Mouse (Mus musculus): ENCODE data around the gene Rcan2. TPM values are rescaled to one million over a fixed set of nuclear protein-coding genes. Genes with fewer than 3 reads are reported as not detected.

Gene Rcan2
- total RNA-seq, 2 experiments from 2014 or later: 269 TPM

DNA sequence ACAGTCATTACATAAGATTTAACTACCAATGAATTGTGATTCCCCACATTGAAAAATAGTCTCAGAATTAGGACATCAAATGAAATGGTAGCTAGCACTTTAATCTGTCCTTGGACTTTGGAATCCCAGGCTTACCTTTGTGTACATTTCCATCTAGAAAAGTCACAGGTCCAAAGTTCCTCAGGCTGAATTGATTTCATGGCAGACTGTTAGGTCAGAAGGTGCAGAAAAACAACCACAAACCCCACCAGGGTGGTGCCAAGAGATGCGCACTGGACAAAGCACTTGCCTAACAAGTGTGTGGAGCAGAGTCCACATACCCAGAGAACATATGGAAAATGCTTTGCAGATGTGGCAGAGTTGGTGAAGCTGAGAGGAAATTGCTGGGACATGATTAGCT is 256.0 kb downstream of the Rcan2 start:
- no peak for DNase-seq
- intact Hi-C loops (cut with DNase I): no loop called here

DNA sequence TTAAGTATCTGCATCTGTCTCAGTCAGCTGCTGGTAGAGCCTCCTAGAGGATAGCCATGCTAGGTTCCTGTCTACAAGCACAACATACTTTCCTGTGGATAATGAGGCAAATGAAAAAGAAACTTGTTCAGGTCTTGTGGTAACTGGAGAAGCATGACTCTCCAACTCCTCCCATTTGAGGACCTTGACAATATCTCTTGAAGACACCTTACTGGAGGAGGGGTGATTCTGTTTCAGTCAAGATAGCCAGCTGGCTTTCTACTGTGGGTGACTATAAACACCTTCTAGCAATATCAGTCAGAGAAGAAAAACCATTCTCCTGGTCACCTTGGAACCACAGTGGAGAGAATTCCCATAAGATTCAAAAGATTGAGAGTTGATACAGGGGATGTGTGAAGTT is 257.0 kb downstream of the Rcan2 start:
- DNase-seq: no peak
- intact Hi-C loops (cut with DNase I): no loop called here

DNA sequence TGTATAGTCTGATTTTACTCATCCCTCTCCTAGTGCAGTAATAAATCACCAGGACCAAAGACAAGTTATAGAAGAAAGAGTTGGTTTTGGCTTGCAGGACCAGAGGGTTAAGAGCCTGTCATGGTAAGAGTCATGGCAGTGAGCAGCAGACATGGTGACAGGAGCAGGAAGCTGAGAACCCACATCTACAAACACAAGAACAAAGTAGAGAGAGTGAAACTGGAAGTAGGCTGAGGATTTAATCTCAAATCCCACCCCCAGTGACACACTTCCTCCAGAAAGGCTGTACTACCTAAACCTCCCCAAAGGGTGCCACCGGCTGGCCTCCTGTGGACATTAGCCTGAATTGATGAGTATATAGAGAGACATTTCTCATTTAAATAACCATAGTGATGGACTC is 259.6 kb downstream of the Rcan2 start:
- no peak for DNase-seq
- intact Hi-C loops (cut with DNase I): no loop called here

DNA sequence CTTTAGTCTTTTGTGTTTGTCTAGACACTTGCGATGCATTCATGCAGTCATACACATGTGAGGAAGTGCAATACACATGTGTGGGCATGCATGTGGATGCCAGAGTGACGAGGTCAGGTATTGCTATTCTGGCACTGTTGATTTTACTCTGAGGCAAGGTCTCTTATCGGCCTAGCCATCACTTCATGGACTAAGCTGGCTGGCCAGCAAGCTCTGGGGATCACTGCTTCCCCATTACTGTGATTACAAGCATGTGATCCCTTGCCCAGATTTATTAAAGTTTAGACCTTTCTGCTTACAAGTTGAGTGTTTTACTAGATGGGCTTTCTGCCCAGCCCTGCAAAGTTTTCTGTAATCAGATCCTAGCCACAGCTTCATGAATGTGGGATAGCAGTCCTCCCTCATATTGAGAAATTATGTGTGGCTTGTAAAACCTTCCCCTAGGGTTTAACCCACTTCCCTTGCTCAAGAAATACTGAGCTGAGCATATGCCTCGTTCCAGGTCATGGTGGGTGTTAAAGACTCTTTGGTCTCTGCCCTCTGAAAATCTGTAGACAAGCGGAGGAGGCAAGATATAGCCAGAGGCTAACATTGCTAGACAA is 260.2 kb downstream of the Rcan2 start:
- DNase-seq: no peak
- intact Hi-C loops (cut with DNase I): no loop called here

DNA sequence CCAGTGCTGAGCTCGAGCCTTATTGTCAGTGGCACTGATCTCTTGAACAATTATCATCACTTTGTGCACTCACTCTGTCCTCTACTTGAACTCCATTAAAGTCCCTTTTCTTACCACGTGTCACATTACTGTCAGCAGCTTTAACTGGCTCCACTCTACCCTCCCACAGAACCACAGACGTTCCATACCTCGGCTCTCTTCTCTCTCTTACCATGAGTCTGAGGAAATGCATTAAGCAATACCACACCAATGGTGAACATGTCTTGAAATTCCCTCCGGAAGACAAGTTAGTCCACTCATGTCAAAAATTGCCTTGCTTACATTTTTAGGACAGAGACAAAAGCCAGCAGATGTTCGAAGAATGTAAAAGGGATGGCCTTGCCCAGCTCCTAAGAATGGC is 267.7 kb downstream of the Rcan2 start:
- no peak for DNase-seq
- intact Hi-C loops (cut with DNase I): no loop called here

DNA sequence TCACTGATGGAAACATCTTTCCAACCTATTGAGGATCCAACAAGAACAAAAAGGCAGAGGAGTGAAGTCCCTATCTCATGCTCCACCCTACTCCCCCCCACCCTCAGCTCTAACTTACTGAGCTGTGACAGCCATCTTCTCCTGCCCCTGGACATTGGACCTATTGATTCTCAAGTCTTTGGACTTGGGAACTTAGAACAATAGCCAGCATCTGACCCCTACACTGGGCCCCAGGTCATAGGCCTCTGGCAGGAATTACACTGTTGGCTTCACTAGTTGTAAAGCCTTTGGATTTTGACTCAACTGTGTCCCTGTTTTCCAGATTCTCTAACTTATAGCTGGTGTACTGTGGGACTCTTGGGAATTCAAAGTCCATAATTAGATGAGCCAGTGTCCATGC is 270.5 kb downstream of the Rcan2 start:
- intact Hi-C loops (cut with DNase I): no loop called here
- DNase-seq: no peak

DNA sequence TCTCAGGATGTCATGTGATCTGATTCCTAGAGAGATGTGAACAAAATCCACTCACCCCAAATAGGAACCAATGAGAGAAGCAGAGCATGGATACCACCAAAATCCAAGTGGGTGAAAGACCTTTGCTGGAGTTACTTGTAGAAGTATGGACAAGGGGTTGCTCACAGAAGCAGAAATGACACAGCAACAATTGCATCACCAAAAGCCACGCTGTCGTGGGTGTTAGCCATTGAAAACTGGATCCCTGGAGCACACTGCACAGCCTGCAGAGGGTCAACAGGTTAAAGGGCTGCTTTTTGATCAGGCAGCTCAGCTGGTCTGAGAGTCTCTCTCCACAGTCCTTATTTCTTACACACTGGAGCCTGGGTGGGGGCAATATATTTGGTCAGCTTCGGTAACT is 274.4 kb downstream of the Rcan2 start:
- intact Hi-C loops (cut with DNase I): loop anchor here (5.0 kb wide), 1 partner anchor 182 kb away; no protein-coding TSS in a partner anchor
- DNase-seq: no peak

DNA sequence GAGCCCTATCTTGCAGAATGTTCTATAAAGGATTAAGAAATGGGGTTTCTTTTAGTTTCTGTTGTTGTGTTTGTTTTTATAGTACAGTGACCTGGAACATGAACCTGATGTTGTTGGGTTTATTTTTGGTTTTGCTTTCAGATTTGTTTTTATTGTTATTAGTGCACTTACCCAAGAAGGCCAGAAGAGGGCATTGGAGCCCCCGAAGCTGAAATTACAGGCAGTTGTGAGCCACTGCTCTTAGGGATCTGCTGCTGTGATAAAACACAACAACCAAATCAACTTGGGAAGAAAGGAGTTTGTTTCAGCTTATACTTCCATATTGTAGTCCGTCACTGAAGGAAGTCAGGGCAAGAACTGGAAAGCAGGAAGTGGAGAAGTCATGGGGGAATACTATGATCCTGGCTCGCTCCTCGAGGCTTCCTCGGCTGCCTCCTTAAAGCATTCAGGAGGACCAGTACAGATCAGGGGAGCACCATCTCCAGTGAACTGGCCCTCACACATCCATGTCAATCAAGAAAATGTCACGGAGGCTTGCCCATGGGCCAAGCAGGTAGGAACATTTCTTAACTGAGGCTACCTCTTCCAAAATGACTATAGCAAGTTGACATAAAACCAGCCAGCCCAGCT is 275.0 kb downstream of the Rcan2 start:
- peak; percentile 25 for DNase-seq
- intact Hi-C loops (cut with DNase I): loop anchor here (1.0 to 5.0 kb wide), 3 partner anchors 29 to 181 kb away; partner anchors contain the start of gene Enpp4

DNA sequence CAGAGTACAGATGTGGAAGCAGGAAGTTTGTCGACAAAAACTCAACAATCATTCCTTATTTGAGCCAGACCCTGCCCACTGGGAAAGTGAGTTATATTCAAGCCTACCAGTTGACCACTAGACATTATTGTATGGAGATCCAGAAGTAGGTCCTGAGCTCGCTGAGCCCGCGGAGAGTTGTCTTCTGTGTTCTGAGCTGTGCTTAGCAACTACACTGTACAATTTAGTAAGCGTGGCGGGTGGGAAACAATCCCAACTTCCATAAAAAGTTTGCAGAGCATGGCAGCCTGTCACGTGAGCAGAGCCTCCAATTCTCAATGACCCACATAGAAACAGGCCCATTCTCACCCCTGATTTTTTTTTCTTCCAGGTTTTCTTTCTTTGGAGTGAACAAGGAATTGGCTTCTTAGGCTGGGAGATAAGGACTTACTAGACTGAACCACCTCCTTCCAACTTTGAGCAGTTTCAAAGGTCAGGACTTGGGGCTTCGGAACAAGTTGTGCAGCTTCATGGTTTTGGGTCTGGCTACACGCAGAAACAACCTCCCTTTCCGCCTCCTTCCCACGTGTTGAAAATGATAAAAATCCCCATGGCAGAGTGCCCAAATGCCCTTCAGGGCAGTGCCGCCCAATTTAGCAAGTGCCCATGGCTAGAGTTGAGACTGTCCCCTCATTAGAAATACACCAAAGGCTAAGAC is 276.1 kb downstream of the Rcan2 start:
- intact Hi-C loops (cut with DNase I): loop anchor here (2.0 to 5.0 kb wide), 2 partner anchors 28 to 180 kb away; partner anchors contain the start of gene Enpp4
- DNase-seq: peak in 1 of 2 experiments; percentile 5

DNA sequence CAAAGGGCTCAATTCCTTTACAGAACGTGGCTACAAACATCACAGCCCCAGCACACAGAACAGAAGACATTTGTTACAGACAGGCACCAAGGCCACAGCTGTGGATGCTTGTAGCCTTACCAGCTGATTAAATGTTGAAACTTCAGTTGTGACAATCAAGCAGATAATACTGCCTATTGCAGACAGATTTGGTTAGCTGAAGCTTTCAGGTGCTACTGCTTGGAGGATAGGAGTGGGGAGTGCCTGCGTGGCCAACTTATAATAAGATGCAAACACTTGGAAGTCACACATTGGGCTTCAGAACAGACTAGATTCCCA is 276.7 kb downstream of the Rcan2 start:
- DNase-seq: no peak
- intact Hi-C loops (cut with DNase I): loop anchor here (2.0 to 5.0 kb wide), 2 partner anchors 27 to 179 kb away; partner anchors contain the start of gene Enpp4

DNA sequence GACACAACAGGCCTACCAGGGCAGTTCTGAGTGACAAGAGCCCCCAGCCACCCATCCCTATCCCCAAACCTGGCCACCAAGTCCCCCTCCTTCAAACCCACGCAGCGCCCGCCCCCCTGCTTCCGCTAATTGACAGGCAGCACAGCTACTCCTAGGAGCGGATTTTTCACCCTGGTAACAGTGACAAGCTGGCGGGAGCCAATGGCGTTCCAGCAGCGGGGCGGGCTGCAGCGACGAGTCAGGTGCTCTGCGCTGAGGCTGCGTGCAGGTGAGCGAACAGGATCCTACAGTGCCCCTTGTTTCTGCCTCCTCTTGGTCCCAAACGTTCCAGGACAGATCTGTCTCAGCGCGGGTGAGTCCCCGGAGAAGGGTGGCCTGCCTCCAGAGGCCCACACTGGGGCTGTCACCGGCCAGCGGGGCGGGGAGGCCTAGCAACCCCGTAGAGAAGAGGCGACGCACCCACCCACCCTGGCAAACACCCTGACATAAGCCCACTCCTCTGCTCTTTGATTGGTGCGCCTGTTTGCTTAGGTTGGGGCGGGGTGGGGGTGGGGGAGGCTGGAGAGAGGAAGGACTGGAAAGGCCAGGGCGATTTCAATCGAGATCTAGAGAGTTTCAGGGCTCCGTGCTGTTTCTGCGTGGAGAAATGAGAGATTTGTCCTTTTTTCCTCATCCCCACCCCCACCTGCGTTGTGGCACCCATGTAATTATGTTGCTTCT is 277.6 kb downstream of the Rcan2 start, which contains the start of gene Enpp5:
Enpp5 (plus strand) TSS at position 183 of the 720 bp plus-strand sequence.
- intact Hi-C loops (cut with DNase I): loop anchor here (5.0 kb wide), 1 partner anchor 179 kb away; no protein-coding TSS in a partner anchor
- DNase-seq: peak; percentile 73 to 82

DNA sequence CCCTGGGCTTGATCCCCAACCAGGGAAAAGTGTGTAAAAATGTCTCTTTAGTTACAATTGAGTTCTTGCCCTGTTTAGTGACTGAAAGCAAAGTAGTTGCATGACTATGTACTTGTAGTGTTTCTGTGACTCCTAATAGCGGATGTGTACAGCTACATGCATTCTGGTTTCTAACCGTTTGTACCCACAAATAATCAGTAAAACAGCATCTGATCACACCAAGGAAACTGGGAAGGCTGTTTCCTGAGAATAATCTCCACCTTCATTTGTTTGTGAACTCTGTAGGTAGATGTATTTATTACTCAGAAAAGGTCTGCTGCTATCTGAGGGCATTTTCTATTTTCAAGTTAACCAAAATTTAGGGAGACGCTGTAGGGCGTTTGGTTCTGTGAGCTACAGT is 282.0 kb downstream of the Rcan2 start:
- DNase-seq: no peak
- intact Hi-C loops (cut with DNase I): no loop called here

DNA sequence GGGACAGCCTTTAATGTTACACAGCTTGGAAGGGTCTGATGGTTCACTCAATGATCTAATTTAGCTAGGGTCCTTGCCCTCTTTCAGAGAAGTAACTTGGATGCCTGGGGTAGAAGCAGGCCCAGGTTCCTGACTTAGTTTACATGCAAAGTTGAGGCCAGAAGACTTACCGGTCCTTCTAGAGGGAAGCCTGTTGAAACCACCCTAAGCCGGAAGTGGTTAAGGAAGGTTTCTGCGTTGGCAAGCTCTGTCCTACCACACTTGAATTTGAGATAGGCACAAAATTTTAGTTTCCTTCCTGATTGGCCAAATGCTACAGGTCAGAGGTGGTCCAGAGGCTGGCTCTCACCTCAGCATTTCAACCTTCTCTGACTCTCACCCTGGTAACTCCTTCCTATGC is 287.1 kb downstream of the Rcan2 start:
- no peak for DNase-seq
- intact Hi-C loops (cut with DNase I): no loop called here

Other genes starting within 250 kb of the Rcan2 start
- 1 to 10 TPM; 5.1 to 7.2 TPM for gene Pla2g7, start 233.3 kb upstream of the Rcan2 start, total RNA-seq (2021)
- under 1 TPM in 1 of 2 experiments, not detected in 1; 0.05 TPM for gene Tdrd6, start 171.1 kb upstream of the Rcan2 start, total RNA-seq (2021)
- gene Slc25a27, start 134.1 kb upstream of the Rcan2 start, total RNA-seq (2021): 1 to 10 TPM; 3.6 to 4.8 TPM
- gene Cyp39a1, start 133.9 kb upstream of the Rcan2 start, total RNA-seq (2021): 1 to 10 TPM; 6.2 to 6.5 TPM

Data from heart, postnatal 14 days (tissue).